20 mouse cellular contexts compared by ENCODE assay signal in genomic region chr14:80213666-80214065, GRCm38 (mm10).
A peak's percentile ranks its signal among the peaks of the same experiment; 100 is the strongest.
DNase-seq lines count a peak whose midpoint lies in the region; ATAC-seq and TF ChIP-seq lines count a peak whose summit lies in the region.
"Had no signal": no experiment of that assay in that cellular context is flagged by ENCODE, and none has a peak within 500 bp of the region (broad histone marks: within the 10 kb centered on the region; RNA-seq: fewer than 3 reads in every experiment).

No protein-coding gene starts in this region.

- no peaks in the 10 kb centered on the region; the same call in 1 of the 2 replicates for H3K4me1 ChIP-seq in neural tube, embryonic 12.5 days
- H3K4me1 ChIP-seq: embryonic facial prominence, embryonic 12.5 days had no signal

- ATAC-seq in neural tube, embryonic 12.5 days (ENCODE audit: low FRiP score, low read depth): 0 out of 2 replicates have a peak, but pooled peaks have one; percentile 35

- no peak overlapping the region for H3K4me3 ChIP-seq in neural tube, embryonic 12.5 days
- H3K4me3 ChIP-seq: embryonic facial prominence, embryonic 10.5 days; embryonic facial prominence, embryonic 12.5 days; forebrain, embryonic 13.5 days had no signal

- no peak overlapping the region for H3K9ac ChIP-seq in neural tube, embryonic 12.5 days
- H3K9ac ChIP-seq: embryonic facial prominence, embryonic 12.5 days; forebrain, embryonic 13.5 days; forebrain, postnatal 0 days had no signal

- no peak for TF ChIP-seq POLR2A in brain, embryonic 14.5 days (IDR thresholded peaks at IDR 0.05; ENCODE audit: borderline replicate concordance, extremely low read depth, insufficient read depth, insufficient read length, poor library complexity, severe bottlenecking)

- H3K27ac ChIP-seq in neural tube, embryonic 12.5 days: no peak overlapping the region
- H3K27ac ChIP-seq: embryonic facial prominence, embryonic 10.5 days; embryonic facial prominence, embryonic 12.5 days; forebrain, embryonic 13.5 days had no signal

- peak; percentile 26 for DNase-seq in left cerebral cortex, adult 11 months (ENCODE audit: low spot score)
- DNase-seq in left cerebral cortex, adult 18-20 months (ENCODE audit: low spot score in 2 of 2): no peak
- no peak for DNase-seq in neural tube, embryonic 10.5 days (ENCODE audit: extremely low spot score, low spot score)
- DNase-seq in right cerebral cortex, adult 2 months (ENCODE audit: low spot score in 2 of 2): peak; percentile 10 to 19
- no peak for DNase-seq in right cerebral cortex, postnatal 36 days (ENCODE audit: low spot score in 2 of 2)
- DNase-seq in brain, embryonic 14.5 days (ENCODE audit: low read depth): peak; percentile 62
- DNase-seq in urinary bladder, postnatal 4 days (ENCODE audit: low spot score in 2 of 2): no peak
- DNase-seq: adrenal gland, adult 2 months; adrenal gland, postnatal 10 days; adrenal gland, postnatal 25 days; cerebellum, adult 11 months; cerebellum, adult 18-20 months; cerebellum, adult 8-10 months; cerebellum, adult 9-11 months; cerebellum, postnatal 36 days had no signal

- H3K27me3 ChIP-seq in neural tube, embryonic 12.5 days (replicated peaks): no peaks in the 10 kb centered on the region
- H3K27me3 ChIP-seq: embryonic facial prominence, embryonic 12.5 days had no signal

- TF ChIP-seq CTCF in brain, embryonic 14.5 days (IDR thresholded peaks at IDR 0.05; ENCODE audit: borderline replicate concordance, extremely low read depth, insufficient read depth, insufficient read length): no peak

- H3K9me3 ChIP-seq in neural tube, embryonic 12.5 days: no peaks in the 10 kb centered on the region
- H3K9me3 ChIP-seq: embryonic facial prominence, embryonic 10.5 days; embryonic facial prominence, embryonic 12.5 days; forebrain, embryonic 13.5 days had no signal

- 22% methylated on average over 9 of the region's 9 CpGs for WGBS in neural tube, embryonic 12.5 days

- no peaks in the 10 kb centered on the region for H3K36me3 ChIP-seq in neural tube, embryonic 12.5 days
- H3K36me3 ChIP-seq: embryonic facial prominence, embryonic 10.5 days; embryonic facial prominence, embryonic 12.5 days had no signal

- no peak overlapping the region for H3K4me2 ChIP-seq in neural tube, embryonic 12.5 days (replicated peaks)
- H3K4me2 ChIP-seq: embryonic facial prominence, embryonic 12.5 days; forebrain, embryonic 13.5 days had no signal

Comparison
In these comparisons a context has a peak if more than half of its experiments do, and no peak if none do; other contexts are left out.
1. DNase-seq: peak in left cerebral cortex, adult 11 months (single experiment), right cerebral cortex, adult 2 months (2 of 2) and brain, embryonic 14.5 days (single experiment); none in left cerebral cortex, adult 18-20 months (0 of 2), neural tube, embryonic 10.5 days (single experiment), right cerebral cortex, postnatal 36 days (0 of 2) and urinary bladder, postnatal 4 days (0 of 2).